Mouse (Mus musculus) Patski (cell line): Measurements from ENCODE around the gene Kiss1r. TPM values are rescaled to one million over a fixed set of nuclear protein-coding genes. Genes with fewer than 3 reads are reported as not detected.

Experiments
- ATAC-seq: fragments of 100-300 bp; one replicate; pipeline ENCODE4 v1.8.0; 2021
- CTCF ChIA-PET: fragments of 350-600 bp; sonication (Branson Sonifier 250); formaldehyde crosslinking; loops from one replicate; lab custom pipeline; 2022; ENCODE audit warnings: inconsistent platforms; lab: Charles Lee
- POLR2A ChIA-PET: fragments of 350-600 bp; sonication (Branson Sonifier 250); formaldehyde crosslinking; loops from one replicate; lab custom pipeline; 2022; ENCODE audit warnings: antibody characterized with exemption, inconsistent platforms; lab: Charles Lee
- DNase-seq: peaks from one replicate; pipeline ENCODE4 v3.0.0-alpha.2; 2011; ENCODE audit warnings: low read depth, low spot score
- H3K27me3 ChIP-seq: fragments of 371-371 bp; one replicate; pipeline ENCODE4 v1.5.1; 2021
- CTCF ChIP-seq: fragments of 100-300 bp; IDR thresholded peaks from one replicate; pipeline ENCODE4 v1.5.1; 2021
- in situ Hi-C: fragments of 300-500 bp; cut with MboI; formaldehyde crosslinking; loops from 3 replicates; pipeline ENCODE4 v1.11.1; 2018; ENCODE audit warnings: low pct_unique_long_range_greater_than_20kb, mixed read lengths
- polyA plus RNA-seq: library from polyadenylated mRNA; unstranded; gene quantifications from one replicate; pipeline ENCODE4 v1.2.3, GENCODE M21; 2021

Kiss1r gene
- polyA plus RNA-seq, 1 experiment from 2014 or later = 2.1 TPM

GRCm38 (mm10) chr10:79936284-79936910 lies 19.6 kb downstream of the Kiss1r start:
- H3K27me3 ChIP-seq = no peaks in the 10 kb centered on the region
- DNase-seq (no peak), ATAC-seq (no peak)
- POLR2A ChIA-PET = interaction anchor here (0.8 to 1.0 kb wide), 2 partner anchors 9 to 16 kb away, joined by 3 read pairs; no protein-coding TSS in a partner anchor
- no peak for TF ChIP-seq CTCF
- in situ Hi-C loops = no loop called here
- CTCF ChIA-PET = interaction anchor here (2.5 kb wide), 1 partner anchor 11 kb away, joined by 8 read pairs; no protein-coding TSS in a partner anchor

- ChIA-PET CTCF (interaction anchor here (2.5 kb wide), 1 partner anchor 12 kb away, joined by 8 read pairs; no protein-coding TSS in a partner anchor), POLR2A (interaction anchor here (0.6 kb wide), 1 partner anchor 231 kb away, joined by 5 read pairs; no protein-coding TSS in a partner anchor)
- no peaks in the 10 kb centered on the region for H3K27me3 ChIP-seq
- DNase-seq (peak; percentile 68), ATAC-seq (peak; percentile 30)
- in situ Hi-C loops = no loop called here
- TF ChIP-seq CTCF = no peak
These were observed 20.2 kb downstream of the Kiss1r start for GRCm38 (mm10) chr10:79936911-79937441.

GRCm38 (mm10) chr10:79937775-79938526 lies 21.2 kb downstream of the Kiss1r start:
- in situ Hi-C loops = no loop called here
- ATAC-seq (no peak), DNase-seq (no peak)
- H3K27me3 ChIP-seq = no peaks in the 10 kb centered on the region
- CTCF ChIA-PET = interaction anchor here (1.3 to 2.5 kb wide), 2 partner anchors 13 to 20 kb away, joined by 4 to 8 read pairs; no protein-coding TSS in a partner anchor
- TF ChIP-seq CTCF = no peak
- POLR2A ChIA-PET = no interaction called here

- TF ChIP-seq CTCF = no peak
- in situ Hi-C loops = no loop called here
- DNase-seq (no peak), ATAC-seq (no peak)
- POLR2A ChIA-PET = interaction anchor here (0.6 to 1.6 kb wide), 3 partner anchors 13 to 70 kb away, joined by 3 to 6 read pairs (median 5); no protein-coding TSS in a partner anchor
- no peaks in the 10 kb centered on the region for H3K27me3 ChIP-seq
- CTCF ChIA-PET = interaction anchor here (1.5 kb wide), 1 partner anchor 10 kb away, joined by 4 read pairs; no protein-coding TSS in a partner anchor
These were observed 24.0 kb downstream of the Kiss1r start for GRCm38 (mm10) chr10:79940749-79941148.

GRCm38 (mm10) chr10:79942988-79943387 lies 26.2 kb downstream of the Kiss1r start:
- TF ChIP-seq CTCF = no peak
- ATAC-seq = no peak
- ChIA-PET POLR2A (interaction anchor here (0.7 kb wide), 1 partner anchor 34 kb away, joined by 5 read pairs; no protein-coding TSS in a partner anchor), CTCF (interaction anchor here (1.3 kb wide), 1 partner anchor 15 kb away, joined by 3 read pairs; no protein-coding TSS in a partner anchor)
- H3K27me3 ChIP-seq = no peaks in the 10 kb centered on the region
- in situ Hi-C loops = no loop called here
- DNase-seq = no peak

- H3K27me3 ChIP-seq = no peaks in the 10 kb centered on the region
- CTCF ChIA-PET = interaction anchor here (1.3 kb wide), 1 partner anchor 14 kb away, joined by 3 read pairs; no protein-coding TSS in a partner anchor
- ATAC-seq (no peak), DNase-seq (no peak)
- POLR2A ChIA-PET = no interaction called here
- in situ Hi-C loops = no loop called here
- no peak for TF ChIP-seq CTCF
These were observed 26.7 kb downstream of the Kiss1r start for GRCm38 (mm10) chr10:79943471-79943901.

- POLR2A ChIA-PET = interaction anchor here (0.6 to 1.5 kb wide), 3 partner anchors 10 to 216 kb away, joined by 3 to 10 read pairs (median 5); no protein-coding TSS in a partner anchor
- H3K27me3 ChIP-seq = no peaks in the 10 kb centered on the region
- in situ Hi-C loops = no loop called here
- TF ChIP-seq CTCF = no peak
- DNase-seq (peak; percentile 75), ATAC-seq (peak; percentile 71)
- CTCF ChIA-PET = interaction anchor here (1.2 to 2.0 kb wide), 3 partner anchors 10 to 14 kb away, joined by 3 to 6 read pairs (median 6); partner anchors contain the start of gene Wdr18
These were observed 28.9 kb downstream of the Kiss1r start for GRCm38 (mm10) chr10:79945507-79946234.

GRCm38 (mm10) chr10:79946752-79947322 lies 30.1 kb downstream of the Kiss1r start:
- no peaks in the 10 kb centered on the region for H3K27me3 ChIP-seq
- TF ChIP-seq CTCF = no peak
- CTCF ChIA-PET = interaction anchor here (1.2 to 2.0 kb wide), 3 partner anchors 9 to 13 kb away, joined by 3 to 6 read pairs (median 6); partner anchors contain the start of gene Wdr18
- POLR2A ChIA-PET = interaction anchor here (0.7 to 1.3 kb wide), 2 partner anchors 9 to 11 kb away, joined by 4 to 5 read pairs; no protein-coding TSS in a partner anchor
- ATAC-seq (no peak), DNase-seq (no peak)
- in situ Hi-C loops = no loop called here

GRCm38 (mm10) chr10:79947502-79947901 lies 30.7 kb downstream of the Kiss1r start:
- H3K27me3 ChIP-seq = no peaks in the 10 kb centered on the region
- ATAC-seq (no peak), DNase-seq (no peak)
- ChIA-PET POLR2A (interaction anchor here (0.7 kb wide), 1 partner anchor 10 kb away, joined by 4 read pairs; no protein-coding TSS in a partner anchor), CTCF (interaction anchor here (1.7 to 2.0 kb wide), 2 partner anchors 10 to 12 kb away, joined by 6 read pairs; partner anchors contain the start of gene Wdr18)
- in situ Hi-C loops = no loop called here
- no peak for TF ChIP-seq CTCF
